Mouse (Mus musculus): ENCODE measurements around the gene Tead4.

The Tead4 gene

GRCm38 (mm10) chr6:128291284-128291683 lies 9.3 kb downstream of the Tead4 start:
- ATAC-seq (ENCODE audit: low TSS enrichment): no peak

GRCm38 (mm10) chr6:128288681-128289080 lies 11.9 kb downstream of the Tead4 start:
- ATAC-seq (ENCODE audit: low TSS enrichment): no peak

GRCm38 (mm10) chr6:128285792-128286430 lies 14.7 kb downstream of the Tead4 start:
- peak; percentile 95 for ATAC-seq (ENCODE audit: low TSS enrichment)

GRCm38 (mm10) chr6:128282126-128282525 lies 18.5 kb downstream of the Tead4 start:
- ATAC-seq (ENCODE audit: low TSS enrichment): no peak

- no peak for ATAC-seq (ENCODE audit: low TSS enrichment)
Observed at GRCm38 (mm10) chr6:128280472-128281145, 20.0 kb downstream of the Tead4 start.

- no peak for ATAC-seq (ENCODE audit: low TSS enrichment)
Observed at GRCm38 (mm10) chr6:128279608-128280007, 21.0 kb downstream of the Tead4 start.

GRCm38 (mm10) chr6:128279099-128279498 lies 21.5 kb downstream of the Tead4 start:
- no peak for ATAC-seq (ENCODE audit: low TSS enrichment)

GRCm38 (mm10) chr6:128277132-128278085 lies 23.2 kb downstream of the Tead4 start:
- ATAC-seq (ENCODE audit: low TSS enrichment): peak; percentile 89

GRCm38 (mm10) chr6:128276349-128276748 lies 24.3 kb downstream of the Tead4 start:
- ATAC-seq (ENCODE audit: low TSS enrichment): no peak

- no peak; the same call in 1 of the 2 replicates for ATAC-seq (ENCODE audit: low TSS enrichment)
Observed at GRCm38 (mm10) chr6:128275506-128276064, 25.0 kb downstream of the Tead4 start.

- ATAC-seq (ENCODE audit: low TSS enrichment): no peak
Observed at GRCm38 (mm10) chr6:128273507-128273906, 27.1 kb downstream of the Tead4 start.

GRCm38 (mm10) chr6:128272754-128273153 lies 27.9 kb downstream of the Tead4 start:
- ATAC-seq (ENCODE audit: low TSS enrichment): no peak

GRCm38 (mm10) chr6:128269850-128270249 lies 30.8 kb downstream of the Tead4 start:
- no peak for ATAC-seq (ENCODE audit: low TSS enrichment)

GRCm38 (mm10) chr6:128264870-128265526 lies 35.6 kb downstream of the Tead4 start:
- ATAC-seq (ENCODE audit: low TSS enrichment): no peak

- ATAC-seq (ENCODE audit: low TSS enrichment): no peak
Observed at GRCm38 (mm10) chr6:128261486-128261885, 39.1 kb downstream of the Tead4 start.

- no peak for ATAC-seq (ENCODE audit: low TSS enrichment)
Observed at GRCm38 (mm10) chr6:128259252-128259651, 41.4 kb downstream of the Tead4 start.

- no peak for ATAC-seq (ENCODE audit: low TSS enrichment)
Observed at GRCm38 (mm10) chr6:128255941-128256340, 44.7 kb downstream of the Tead4 start.

GRCm38 (mm10) chr6:128255292-128255691 lies 45.3 kb downstream of the Tead4 start:
- peak; percentile 78 for ATAC-seq (ENCODE audit: low TSS enrichment)

- no peak for ATAC-seq (ENCODE audit: low TSS enrichment)
Observed at GRCm38 (mm10) chr6:128254551-128254950, 46.1 kb downstream of the Tead4 start.

GRCm38 (mm10) chr6:128253111-128253510 lies 47.5 kb downstream of the Tead4 start:
- no peak for ATAC-seq (ENCODE audit: low TSS enrichment)

- ATAC-seq (ENCODE audit: low TSS enrichment): no peak
Observed at GRCm38 (mm10) chr6:128250596-128250995, 50.0 kb downstream of the Tead4 start.
